8 mouse cellular contexts compared by ENCODE assay signal in the genomic region with DNA sequence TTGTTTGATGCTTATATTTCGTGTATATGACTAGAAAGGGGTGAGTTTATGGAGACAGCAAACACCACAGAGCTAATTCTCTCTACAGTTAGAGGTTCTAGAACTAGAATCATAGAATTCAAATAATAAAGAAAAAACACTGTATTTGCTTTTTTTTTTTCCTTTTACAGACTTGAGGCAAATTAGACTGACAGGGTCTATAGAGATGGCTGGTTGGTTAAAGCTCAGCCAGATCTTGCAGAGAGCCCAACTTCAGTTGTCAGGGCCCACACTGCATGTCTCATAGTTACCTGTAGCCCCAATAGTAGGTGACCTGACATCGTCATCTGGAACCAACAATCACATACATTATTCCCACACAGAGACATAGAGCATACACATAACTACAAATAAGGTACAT. TPM values are rescaled to one million over a fixed set of nuclear protein-coding genes. Genes with fewer than 3 reads are reported as not detected.
DNase-seq lines count a peak whose midpoint lies in the region; ATAC-seq and TF ChIP-seq lines count a peak whose summit lies in the region.

A gene (minus strand): TSS at position 101 of the 400 bp plus-strand sequence.

- H3K9ac ChIP-seq in midbrain, embryonic 12.5 days (replicated peaks) = no peak within 1 kb of the TSS

- H3K9me3 ChIP-seq in midbrain, embryonic 12.5 days = no peaks in the 10 kb centered on the region

- H3K27me3 ChIP-seq in midbrain, embryonic 12.5 days = no peaks in the 10 kb centered on the region

- no peaks in the 10 kb centered on the region for H3K4me1 ChIP-seq in midbrain, embryonic 12.5 days

- TF ChIP-seq CTCF in brain, embryonic 14.5 days (IDR thresholded peaks at IDR 0.05; ENCODE audit: borderline replicate concordance, extremely low read depth, insufficient read depth, insufficient read length) = no peak

- no peak within 1 kb of the TSS for H3K27ac ChIP-seq in midbrain, embryonic 12.5 days (replicated peaks)

- 86% methylated on average over 2 of the region's 2 CpGs for WGBS in midbrain, embryonic 12.5 days

- H3K36me3 ChIP-seq in midbrain, embryonic 12.5 days = no peaks in the 10 kb centered on the region

- no peak within 1 kb of the TSS for H3K4me2 ChIP-seq in midbrain, embryonic 12.5 days (replicated peaks)

- no peak within 1 kb of the TSS for H3K4me3 ChIP-seq in midbrain, embryonic 12.5 days

- TF ChIP-seq POLR2A in brain, embryonic 14.5 days (IDR thresholded peaks at IDR 0.05; ENCODE audit: borderline replicate concordance, extremely low read depth, insufficient read depth, insufficient read length, poor library complexity, severe bottlenecking) = no peak

- no peak for DNase-seq in layer of hippocampus, adult 8-10 months (ENCODE audit: low spot score in 2 of 2)
- no peak for DNase-seq in layer of hippocampus, adult 9-11 months
- DNase-seq in brain, embryonic 14.5 days (ENCODE audit: low read depth) = no peak
- no peak for DNase-seq in layer of hippocampus, postnatal 10 days (ENCODE audit: low spot score in 2 of 2)
- DNase-seq in cerebellum, adult 11 months = no peak
- DNase-seq in spleen, postnatal 36 days (ENCODE audit: low spot score in 2 of 2) = no peak

- no peak for ATAC-seq in granulocyte monocyte progenitor cell, adult 5-6 weeks (replicated peaks; ENCODE audit: poor library complexity, severe bottlenecking)
- no peak for ATAC-seq in midbrain, embryonic 12.5 days (ENCODE audit: low FRiP score, low read depth)

RNA-seq across cellular contexts. Expression of the gene that starts here (rescaled TPM):
- 10 to 100 TPM; 39.2 to 49.9 (median 46.5) TPM for total RNA-seq in layer of hippocampus, adult 8-10 months (2022)
- polyA plus RNA-seq in brain, embryonic 14.5 days (2012; rRNA removed) = 111 and 135 TPM in 2 replicates
- total RNA-seq in granulocyte monocyte progenitor cell, adult 5-6 weeks (2014; fragmentation: Nextera tagmentation) = 207 and 255 TPM in 2 replicates
- 171 and 231 TPM in 2 replicates for total RNA-seq in granulocyte monocyte progenitor cell, adult 5-6 weeks (2017)
- total RNA-seq in layer of hippocampus, postnatal 10 days (2021) = 10 to 100 TPM; 66.8 to 72.9 TPM
- polyA plus RNA-seq in midbrain, embryonic 12.5 days (2016; fragmentation: Nextera tagmentation; extraction: Ambion mirVana) = 226 and 239 TPM in 2 replicates
